Mouse (Mus musculus): ENCODE data around the gene Cd5. TPM values are rescaled to one million over a fixed set of nuclear protein-coding genes. Genes with fewer than 3 reads are reported as not detected.

The Cd5 gene
- polyA plus RNA-seq, 2 experiments from 2014 or later = 449 to 646 TPM

DNA sequence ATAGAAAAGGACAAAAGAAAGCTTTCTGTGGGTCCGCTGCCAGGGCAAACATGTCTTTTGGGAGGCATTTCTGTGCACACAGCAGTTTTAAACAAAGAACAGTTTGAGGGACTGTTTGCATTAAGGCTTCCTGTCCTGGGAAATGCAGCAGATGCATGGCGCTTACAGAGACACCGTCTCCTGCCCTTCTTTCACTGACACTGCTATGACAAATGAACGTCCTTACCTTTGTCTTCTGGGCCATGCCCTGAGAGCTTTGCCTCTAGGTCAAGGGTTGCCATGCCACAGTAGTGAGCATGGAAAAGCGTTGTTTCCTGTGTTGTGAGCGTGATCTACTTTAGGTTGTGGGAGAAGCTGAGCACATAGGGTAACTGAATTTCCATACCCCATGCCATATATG lies 19.9 kb upstream of the Cd5 start:
- ATAC-seq = no peak

DNA sequence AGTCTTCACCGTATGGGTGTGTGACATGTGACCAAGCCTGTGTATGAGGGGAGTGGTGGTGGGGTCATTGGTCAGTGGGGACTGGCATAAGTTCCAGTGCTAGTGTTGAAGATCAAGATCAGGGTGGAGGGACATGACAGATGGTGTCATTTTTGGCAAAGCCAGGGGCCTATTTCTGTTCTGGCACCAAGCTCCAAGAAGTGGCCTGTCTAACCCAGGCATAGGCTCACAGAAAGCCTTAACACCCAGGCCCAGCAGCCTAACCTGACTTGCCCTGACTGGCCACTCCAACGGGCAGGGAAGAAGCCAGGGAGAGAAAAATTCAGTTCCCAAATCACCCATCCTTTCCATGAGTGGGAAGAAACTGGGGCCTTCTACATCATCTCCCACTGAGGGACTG lies 18.7 kb upstream of the Cd5 start:
- ATAC-seq = no peak

DNA sequence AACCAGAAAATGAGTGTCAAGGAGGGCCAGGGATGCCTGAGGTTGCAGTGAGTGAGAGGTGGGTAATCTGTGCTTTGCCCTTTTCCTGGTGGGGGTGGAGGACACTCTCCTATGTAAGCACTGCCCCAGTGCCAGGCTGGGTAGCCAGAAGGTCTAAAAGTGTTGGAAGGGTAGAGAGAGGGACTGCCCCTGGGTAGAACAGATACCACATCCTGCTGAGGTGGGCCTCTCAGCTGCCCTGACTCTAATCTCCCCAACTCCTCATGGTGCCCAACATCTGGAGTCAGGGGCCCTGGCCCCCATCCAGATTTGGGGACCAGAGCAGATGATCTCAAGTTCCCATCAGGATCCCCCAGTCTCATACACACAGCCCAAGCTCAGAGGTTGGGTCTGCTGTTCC lies 18.3 kb upstream of the Cd5 start:
- peak; percentile 82 for ATAC-seq

DNA sequence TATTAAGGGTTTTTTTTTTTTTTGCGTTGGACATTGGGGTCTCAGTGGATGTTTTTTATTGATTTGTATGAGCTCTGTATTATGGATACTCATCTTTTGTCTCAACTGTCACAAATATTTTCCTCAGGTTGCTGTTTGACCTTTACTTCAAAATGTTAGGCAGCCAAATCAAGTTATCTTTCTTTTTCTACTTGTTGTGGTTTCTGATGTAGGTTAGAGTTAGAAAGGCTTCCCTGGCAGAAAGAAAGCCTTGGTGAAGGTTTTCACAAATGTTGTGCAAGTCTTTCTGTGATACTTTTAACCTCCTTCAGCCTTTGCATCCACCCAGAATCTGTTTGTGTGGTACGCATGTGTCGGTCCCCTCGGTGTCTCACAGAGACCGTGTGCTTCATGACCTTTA lies 13.8 kb upstream of the Cd5 start:
- ATAC-seq = no peak

DNA sequence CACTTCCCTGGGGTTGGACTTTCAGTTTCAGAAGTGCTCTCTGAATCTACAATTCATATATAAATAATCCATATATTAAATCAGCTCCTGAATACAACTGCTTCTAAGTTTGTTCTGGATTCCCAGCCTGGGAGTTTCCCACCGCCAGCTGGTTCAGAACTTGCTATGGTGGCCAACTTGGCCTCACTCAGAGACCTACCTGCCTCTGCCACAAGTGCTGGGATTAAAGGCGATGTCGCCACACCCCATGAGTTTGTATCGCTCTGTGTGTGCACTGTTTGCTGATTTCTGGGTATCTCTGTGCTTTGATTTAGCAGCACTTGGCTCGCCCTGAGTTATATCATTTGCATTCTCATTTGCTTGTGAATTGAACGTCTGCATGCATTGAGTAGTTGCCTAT lies 13.3 kb upstream of the Cd5 start:
- ATAC-seq = no peak

DNA sequence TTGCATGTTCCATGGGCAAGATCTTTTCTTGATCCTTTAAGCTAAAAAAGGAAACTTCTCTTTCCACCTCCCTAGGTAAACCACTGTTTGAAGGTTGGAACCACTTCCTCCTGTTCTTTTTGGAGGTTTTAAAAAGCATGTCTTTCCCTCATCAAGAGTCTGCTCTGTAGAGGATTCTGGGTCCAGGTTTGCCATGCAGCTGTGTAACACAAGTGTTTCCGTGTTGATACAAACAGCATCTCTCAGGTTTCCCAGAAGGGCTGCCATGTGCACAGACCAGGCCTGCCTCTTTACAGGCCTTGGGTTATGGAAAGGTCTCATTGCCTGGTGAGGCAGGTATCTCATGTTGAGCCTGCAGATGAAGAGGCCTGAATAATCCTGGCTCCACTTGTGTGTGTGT lies 12.8 kb upstream of the Cd5 start:
- ATAC-seq = peak; percentile 15

DNA sequence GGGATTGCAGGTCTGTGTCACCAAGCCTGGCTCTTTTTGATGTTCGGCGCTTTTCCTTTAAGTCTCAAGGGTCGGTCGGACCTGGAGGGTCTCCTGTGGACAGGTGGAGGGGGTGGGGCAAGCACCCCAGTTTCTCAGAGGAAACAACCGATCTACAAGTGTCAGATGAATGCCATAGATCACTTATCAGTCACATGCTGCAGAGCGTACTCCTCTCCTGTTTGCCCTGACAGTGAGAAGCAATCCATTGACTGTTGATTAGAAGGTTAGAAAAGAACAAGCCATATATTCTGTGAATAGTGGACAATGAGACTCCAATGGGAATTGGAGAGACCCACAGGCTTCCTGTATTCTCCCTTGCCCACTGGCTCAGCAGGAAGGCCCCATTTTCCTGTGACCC lies 11.4 kb upstream of the Cd5 start:
- ATAC-seq = no peak

DNA sequence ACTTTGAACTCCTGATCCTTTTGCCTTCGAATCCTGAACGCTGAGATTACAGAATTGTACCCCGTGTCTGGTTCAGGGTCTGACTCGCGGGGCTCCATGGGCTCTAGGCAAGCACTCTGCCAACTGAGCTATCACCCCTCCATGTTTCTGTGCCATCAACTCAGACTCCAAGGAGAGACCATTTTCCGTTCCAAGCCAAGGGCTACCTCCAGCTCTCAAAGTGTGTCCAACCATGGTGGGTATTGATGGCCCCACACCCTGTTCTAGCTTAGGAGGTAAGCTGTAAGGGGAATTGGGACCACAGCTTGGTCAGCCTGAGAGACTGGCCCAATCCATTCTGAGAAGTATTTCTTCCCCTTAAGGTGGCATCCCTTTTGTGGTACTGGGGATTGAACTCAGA lies 10.5 kb upstream of the Cd5 start:
- ATAC-seq = no peak

DNA sequence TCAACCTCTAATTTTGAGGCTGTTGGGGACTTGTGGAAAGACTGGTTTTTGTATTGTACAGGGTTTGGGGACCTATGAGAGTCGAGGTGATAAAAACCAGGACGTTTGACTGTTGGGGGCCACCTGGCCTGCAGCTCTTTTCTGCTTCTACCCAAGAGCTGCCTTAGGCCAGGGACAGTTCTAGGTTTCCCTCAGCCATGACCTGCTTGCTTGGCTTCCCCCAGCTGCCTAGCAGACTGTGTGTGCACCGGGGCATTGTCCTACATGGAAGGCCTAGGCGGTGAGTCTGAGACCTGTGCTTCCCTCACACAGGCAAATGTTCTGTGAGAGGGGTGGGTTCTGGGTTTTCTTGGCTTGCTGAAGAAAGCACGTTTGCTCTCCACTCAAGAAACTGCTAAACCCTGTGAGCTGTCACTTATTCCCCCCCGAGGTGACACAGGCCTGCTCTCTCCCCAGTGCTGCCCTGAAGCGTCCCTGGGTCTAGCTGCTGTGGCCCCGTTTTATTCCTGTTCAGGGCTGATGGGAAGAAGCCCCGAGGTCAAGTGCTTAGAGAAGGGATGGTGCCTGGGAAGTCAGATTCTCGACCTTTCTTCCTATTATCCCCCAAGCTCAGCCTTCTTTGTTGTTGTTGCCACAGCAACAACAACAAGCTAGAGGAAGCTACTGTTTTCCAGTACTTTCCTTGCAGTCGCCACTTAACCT lies 9.8 kb upstream of the Cd5 start:
- no peak for ATAC-seq

DNA sequence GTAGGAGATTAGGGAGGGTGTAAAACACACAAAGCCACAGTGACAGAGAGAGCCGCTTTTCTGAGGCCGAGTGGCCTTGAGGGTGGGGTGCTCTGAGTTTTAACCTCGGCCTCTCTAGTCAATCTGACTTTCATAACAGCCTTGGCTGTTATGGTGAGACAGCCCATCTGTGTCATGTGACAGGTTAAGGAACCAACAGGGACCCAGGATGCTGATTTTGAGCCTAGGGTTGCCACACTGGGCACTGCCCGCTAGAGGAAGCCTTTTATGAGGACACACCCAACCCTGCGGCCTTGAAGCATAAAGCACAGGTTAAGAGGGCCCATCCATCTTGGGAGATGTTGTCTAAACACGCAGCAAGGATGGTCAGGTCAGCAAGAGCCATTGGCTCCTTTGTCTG lies 8.9 kb upstream of the Cd5 start:
- ATAC-seq = peak; percentile 78

DNA sequence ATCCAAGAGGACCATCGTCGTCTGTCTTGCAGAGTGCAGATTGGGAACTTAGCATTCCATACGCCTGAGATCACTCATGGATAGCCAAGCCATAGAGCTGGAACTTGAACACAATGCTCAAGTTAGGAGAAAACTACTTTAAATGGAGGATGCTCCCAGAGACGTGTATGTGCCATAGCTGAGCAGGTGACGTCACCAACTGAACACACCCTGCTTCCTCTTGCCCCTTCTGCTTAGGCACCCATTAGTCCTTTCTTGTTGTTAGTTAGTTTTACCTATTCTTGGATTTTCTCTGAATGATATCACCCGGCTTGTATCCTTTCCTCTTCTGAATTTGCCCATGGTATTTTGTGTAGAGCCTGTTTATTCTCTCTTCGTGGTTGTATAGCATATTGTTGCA lies 8.4 kb upstream of the Cd5 start:
- peak; percentile 48 for ATAC-seq

DNA sequence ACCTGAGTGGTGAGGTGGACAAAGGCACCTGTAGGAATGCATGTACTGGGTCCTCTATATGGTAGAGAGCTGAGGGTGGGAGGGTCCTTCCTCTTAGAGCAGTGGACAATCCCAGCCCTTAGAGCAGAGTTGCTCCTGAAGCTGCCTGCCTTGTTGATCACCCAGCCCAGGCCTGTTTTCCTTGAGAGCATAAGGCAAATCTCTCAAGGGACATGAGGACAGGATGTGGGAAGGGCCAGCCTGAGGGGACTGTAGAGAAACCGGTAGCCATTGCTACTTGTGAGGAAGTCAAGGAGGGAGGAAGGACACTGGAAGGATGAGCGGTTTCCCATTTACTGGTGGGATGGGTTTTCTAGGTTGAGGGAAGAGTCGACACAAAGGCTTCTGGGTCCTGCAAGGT lies 3.8 kb upstream of the Cd5 start:
- ATAC-seq = no peak

DNA sequence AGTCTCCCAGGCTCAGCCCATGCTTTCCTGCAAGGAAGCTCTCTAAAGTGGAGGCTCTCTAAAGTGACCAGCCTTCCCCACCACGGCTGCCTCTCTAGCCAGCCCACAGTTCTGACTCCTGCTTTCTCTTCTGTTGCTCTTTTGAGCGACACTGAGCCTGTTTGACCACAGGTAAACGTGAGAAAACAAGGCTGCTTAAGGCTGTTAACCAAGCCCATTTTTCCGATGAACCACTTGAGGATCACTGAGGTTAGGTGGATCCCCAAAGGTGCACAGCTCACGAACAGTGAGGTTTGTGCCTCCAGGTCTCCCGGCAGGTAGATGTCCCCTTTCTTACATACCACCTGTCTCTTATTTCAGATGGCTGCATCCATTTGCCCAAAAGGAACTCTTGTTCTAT lies 3.3 kb upstream of the Cd5 start:
- peak; percentile 7 for ATAC-seq

DNA sequence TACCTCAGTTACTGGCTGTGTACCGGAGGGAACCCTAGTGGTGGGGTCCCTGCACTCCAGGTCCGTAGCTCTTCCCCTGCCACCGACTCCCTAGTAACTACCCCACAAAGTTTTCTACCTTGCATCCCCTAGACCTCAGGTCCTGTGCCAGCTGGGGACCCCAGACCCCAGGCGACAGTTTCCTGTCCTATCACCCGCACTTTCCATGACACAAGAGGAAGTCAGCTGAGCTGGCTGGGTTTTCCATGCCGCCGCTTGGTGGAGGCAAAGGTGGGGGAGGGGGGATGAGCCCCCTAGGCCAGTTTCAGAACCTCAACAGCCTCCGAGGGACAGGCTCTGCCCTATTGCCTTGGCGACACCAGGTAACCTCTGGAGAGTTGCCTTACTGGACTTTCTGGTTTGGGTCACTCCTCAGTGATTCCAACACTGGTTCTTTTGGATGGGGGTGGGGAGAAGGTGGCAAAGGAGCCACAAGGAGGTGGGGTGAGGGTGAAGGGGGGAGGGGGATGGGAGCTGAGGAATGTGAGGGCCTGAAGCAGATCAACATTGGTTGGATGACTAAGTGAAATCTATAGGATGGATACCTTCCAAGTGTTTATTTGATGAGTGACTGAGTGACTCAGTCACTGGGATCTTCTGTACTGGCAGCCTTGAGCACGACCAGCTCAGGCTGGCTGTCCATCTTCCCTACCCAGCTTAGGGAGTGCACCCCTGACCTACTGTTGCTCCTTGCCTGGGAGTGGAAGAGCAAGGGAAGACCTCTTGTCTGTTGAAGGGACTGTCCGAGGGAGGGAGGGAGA lies 2.0 kb upstream of the Cd5 start:
- ATAC-seq = peak; percentile 46

DNA sequence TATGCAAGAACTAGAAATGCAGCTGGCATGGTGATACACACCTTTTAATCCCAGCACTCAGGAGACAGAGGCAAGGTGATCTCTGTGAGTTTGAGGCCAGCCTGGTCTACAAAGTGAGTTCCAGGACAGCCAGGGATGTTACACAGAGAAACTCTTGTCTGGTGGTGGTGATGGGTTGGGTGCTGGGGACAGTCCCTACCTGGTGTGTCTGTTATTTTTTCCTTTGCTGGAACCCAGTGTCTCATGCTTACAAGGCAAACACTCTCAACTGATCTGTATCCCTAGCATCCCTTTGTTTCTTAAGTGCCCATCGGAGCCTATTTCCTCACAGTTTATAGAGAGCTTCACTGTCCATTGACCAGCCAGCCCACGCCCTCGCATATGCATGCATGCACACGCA lies 1.1 kb upstream of the Cd5 start:
- no peak for ATAC-seq

DNA sequence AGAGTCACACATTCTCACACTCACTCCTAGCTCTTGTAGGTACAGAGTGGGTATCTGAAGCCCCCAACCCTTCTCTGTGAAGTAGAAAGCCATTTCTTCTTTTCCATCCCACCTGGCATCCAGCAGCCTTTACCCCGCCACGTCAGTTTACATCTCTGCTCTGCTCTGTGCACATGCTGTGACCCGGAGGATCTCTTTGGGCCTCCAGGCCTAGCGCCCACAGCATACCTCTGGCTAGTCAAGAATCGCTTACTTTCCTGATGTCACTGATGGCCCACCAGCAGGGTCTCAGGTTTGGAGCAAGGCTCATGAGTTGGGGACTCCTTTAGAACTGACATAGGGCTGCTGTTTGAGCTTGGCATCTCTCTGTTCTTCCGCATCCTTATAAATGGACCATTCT lies 764 bp downstream of the Cd5 start:
- ATAC-seq = no peak

DNA sequence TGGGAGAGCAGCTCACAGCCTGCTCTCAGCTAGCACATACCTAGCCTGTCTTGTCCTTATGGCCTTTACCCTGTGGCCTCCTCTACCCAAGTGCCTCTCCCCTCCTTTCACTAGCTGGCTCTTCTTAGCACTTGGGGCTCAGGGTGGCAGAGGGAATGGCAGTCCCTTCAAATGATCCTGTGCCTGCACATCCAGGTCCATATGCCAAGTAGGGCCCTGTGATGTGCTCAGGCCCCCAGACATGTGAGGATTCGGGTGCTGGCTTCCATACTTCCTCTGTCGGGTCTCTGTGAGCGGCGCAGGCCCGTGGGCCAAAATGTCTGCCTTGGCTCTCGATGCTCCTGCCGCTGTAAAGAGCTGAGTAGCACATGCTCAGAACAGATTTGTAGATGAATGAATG lies 2.9 kb downstream of the Cd5 start:
- no peak for ATAC-seq

DNA sequence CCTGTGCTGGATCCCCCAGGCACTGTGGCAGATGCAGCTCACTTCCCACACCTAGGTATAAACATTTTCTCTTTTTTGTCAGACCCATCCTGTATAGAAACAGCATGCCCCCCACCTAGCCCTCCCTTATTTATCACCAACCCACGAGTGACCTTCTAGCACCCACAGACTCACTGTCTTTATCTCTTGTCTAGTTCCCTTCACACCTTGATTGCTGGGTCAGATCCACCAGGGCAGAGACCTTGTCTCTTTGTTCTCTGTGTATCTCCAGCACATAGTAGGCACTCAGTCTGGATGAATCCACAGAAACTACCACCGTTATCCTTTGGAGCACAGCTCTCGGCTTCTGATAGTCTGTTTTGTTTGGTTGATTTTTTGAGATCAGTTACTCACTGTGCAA lies 3.7 kb downstream of the Cd5 start:
- ATAC-seq = no peak

DNA sequence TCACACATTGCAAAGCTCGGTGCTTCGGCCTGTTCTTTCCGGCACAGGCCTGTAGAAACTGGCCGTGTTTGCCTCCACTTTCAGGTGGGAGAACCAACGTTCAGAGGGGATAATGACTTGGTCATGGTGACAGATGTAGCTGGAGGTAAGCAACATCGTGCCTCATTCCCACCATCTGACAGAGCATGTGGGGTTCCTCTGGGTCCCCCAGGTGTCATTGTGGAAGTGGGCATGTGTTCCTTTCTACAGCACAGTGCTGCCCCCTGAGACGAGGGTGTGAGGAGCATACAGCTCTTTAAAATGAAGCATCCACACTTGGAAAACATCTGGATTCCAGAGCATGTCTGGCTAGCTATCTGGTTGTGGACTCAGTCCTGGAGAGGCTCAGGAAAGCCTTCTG lies 4.2 kb downstream of the Cd5 start:
- no peak for ATAC-seq

DNA sequence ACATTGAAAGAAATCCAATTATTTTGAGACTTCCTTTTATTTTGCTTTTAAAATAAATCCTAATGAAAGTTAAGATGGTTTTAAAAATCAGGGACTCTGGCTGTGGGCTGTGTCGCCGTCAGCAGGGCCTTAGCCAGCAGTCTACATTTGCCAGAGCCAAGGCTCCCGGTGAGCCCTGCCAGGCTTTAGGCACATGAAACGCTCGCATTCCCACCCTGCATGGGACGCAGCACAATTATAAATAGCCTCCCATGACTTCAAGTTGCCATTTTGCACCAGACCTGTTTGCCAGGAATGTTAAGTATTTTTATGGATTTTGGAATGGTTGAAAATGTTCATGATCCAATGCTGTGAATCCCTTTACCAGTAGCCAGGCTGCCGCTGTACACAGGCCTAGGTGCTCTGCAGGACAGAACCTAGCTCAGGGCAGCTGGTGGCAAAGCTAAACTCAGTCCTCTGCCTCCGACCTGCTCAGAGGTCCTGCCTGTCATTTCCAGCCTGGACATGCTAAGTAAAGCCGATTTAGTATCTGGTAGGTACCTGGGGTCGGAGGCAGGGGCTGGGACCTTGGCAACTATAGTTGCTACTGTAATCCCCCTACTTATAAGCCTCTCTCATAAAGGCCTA lies 5.2 kb downstream of the Cd5 start:
- ATAC-seq = no peak

DNA sequence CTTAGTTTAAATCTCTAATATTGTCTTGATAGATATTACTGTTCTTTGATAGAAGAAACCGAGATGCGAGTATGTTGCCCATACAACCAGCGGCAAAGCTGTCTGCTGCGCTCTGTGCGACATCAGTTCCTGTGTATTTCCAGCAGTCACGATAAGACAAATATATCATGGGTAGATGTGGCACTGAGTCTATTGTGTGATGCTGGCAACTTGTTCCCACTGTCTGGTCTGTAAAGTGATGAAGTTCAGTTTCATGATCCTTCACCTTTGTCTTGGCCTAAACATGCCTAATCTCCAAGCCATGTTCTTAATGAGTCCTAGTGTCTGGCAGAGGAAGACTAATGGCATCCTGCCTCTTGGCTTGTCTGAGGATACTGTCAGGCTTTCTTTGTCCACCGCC lies 6.1 kb downstream of the Cd5 start:
- no peak for ATAC-seq

DNA sequence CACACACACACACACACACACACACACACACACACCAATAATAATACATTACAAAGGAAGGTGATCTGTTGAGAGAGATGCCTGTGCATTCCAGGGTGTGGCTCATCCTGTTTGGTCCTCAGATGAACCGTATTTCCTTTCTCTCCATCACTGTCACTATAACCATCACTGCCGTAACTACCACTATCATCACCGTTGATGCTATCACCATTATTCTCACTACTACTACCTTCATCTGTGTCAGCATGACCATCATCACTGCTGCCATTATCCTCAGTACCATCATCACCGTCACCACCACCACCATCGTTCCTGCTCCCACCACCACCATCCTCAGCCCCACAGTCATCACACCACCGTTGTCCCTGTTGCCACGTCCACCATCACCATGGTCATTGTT lies 6.8 kb downstream of the Cd5 start:
- ATAC-seq = peak; percentile 81

DNA sequence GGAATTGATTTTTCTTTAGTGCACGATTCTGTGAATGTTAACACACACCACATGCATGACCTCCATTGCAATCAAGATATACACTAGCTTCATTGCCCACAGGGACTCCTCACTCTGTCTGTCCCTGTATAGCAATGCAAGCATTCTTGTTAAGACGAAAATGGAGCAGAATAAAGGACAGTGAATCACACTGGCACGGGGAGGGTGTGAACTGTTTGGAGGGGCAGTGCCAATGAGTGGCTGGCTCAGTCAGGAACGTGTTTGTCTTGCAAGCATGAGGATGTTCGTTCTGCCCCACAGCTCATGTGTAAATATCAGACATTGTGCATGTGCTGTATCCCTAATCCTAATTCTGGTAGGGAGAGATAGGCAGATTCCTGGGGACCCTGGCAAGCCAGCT lies 8.3 kb downstream of the Cd5 start:
- ATAC-seq = no peak

DNA sequence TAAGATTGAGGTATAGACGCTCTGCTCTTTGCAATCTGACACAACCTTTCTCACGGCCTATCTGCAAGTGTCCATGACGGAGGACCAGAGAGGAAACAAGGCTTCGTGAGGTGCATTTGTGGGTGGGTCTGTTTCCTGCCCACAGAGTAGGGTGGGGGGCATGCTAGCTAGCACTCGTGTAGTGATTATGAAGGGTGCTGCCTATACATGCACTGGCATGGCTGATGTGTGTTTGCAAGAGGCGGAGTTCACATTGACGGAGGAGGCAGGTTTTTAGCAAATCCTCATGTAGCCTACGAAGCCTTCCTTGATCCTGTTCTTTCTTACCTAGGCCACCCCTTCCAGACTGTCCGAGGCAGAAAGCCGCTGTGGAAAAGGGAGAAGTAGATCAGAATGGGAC lies 8.9 kb downstream of the Cd5 start:
- ATAC-seq = peak; percentile 12
